In genomic region chr6:35030226-35030625, GRCm38 (mm10) we compare ENCODE assay signal across 21 mouse cellular contexts. TPM values are rescaled to one million over a fixed set of nuclear protein-coding genes. Genes with fewer than 3 reads are reported as not detected.
DNase-seq lines count a peak whose midpoint lies in the region; ATAC-seq lines count a peak whose summit lies in the region.
"Had no signal": no experiment of that assay in that cellular context is flagged by ENCODE, and none has a peak within 500 bp of the region (broad histone marks: within the 10 kb centered on the region; RNA-seq: fewer than 3 reads in every experiment).

No protein-coding gene starts in this region.

- H3K9ac ChIP-seq in intestine, embryonic 14.5 days (ENCODE audit: low read length) = no peak overlapping the region
- H3K9ac ChIP-seq in intestine, embryonic 16.5 days (ENCODE audit: low read depth, low read length) = no peak overlapping the region
- no peak overlapping the region for H3K9ac ChIP-seq in midbrain, embryonic 11.5 days (ENCODE audit: low read length)
- no peak overlapping the region for H3K9ac ChIP-seq in midbrain, embryonic 14.5 days (replicated peaks; ENCODE audit: low read length)

- ATAC-seq in intestine, embryonic 14.5 days (replicated peaks; ENCODE audit: low FRiP score, low TSS enrichment, low read depth) = no peak
- ATAC-seq in intestine, embryonic 16.5 days = no peak
- ATAC-seq in midbrain, embryonic 11.5 days (ENCODE audit: low FRiP score) = no peak
- no peak for ATAC-seq in midbrain, embryonic 14.5 days (ENCODE audit: low FRiP score, low TSS enrichment)
- ATAC-seq: activated CD4-positive, CD25-positive, alpha-beta regulatory T cell, adult 4 months; CD4-positive, CD25-positive, alpha-beta regulatory T cell, adult 4 months; Patski had no signal

- no peaks in the 10 kb centered on the region for H3K27me3 ChIP-seq in intestine, embryonic 14.5 days (replicated peaks; ENCODE audit: control insufficient read depth, insufficient read depth, low read length)
- no peaks in the 10 kb centered on the region for H3K27me3 ChIP-seq in intestine, embryonic 16.5 days (replicated peaks; ENCODE audit: control insufficient read depth, insufficient read depth, low read length)
- H3K27me3 ChIP-seq in midbrain, embryonic 11.5 days (ENCODE audit: control insufficient read depth, insufficient read depth, low read length) = no peaks in the 10 kb centered on the region
- H3K27me3 ChIP-seq in midbrain, embryonic 14.5 days (ENCODE audit: control insufficient read depth, insufficient read depth, low read length) = no peaks in the 10 kb centered on the region
- H3K27me3 ChIP-seq: CH12.LX, Patski had no signal

- no peak overlapping the region for H3K4me3 ChIP-seq in intestine, embryonic 14.5 days (ENCODE audit: low read depth, low read length)
- H3K4me3 ChIP-seq in intestine, embryonic 16.5 days (ENCODE audit: low read length) = no peak overlapping the region
- no peak overlapping the region for H3K4me3 ChIP-seq in midbrain, embryonic 11.5 days (ENCODE audit: low read depth, low read length)
- no peak overlapping the region for H3K4me3 ChIP-seq in midbrain, embryonic 14.5 days (replicated peaks; ENCODE audit: low read depth, low read length)

- peak; percentile 62 for DNase-seq in heart, adult 11 months
- DNase-seq in heart, postnatal 25 days (ENCODE audit: low spot score) = no peak
- peak; percentile 42 for DNase-seq in intestine, embryonic 14.5 days (ENCODE audit: low spot score)
- peak; percentile 57 for DNase-seq in midbrain, embryonic 11.5 days (ENCODE audit: low spot score, missing footprints)
- DNase-seq in midbrain, embryonic 14.5 days = no peak
- DNase-seq: adrenal gland, adult 2 months; adrenal gland, adult 8-10 months; adrenal gland, postnatal 10 days; adrenal gland, postnatal 14 days; adrenal gland, postnatal 25 days; adrenal gland, postnatal 36 days; B cell, adult 2 months; cerebellum, adult 11 months; cerebellum, adult 11-12 months; cerebellum, adult 18-20 months had no signal

- no peak overlapping the region for H3K4me2 ChIP-seq in intestine, embryonic 14.5 days (ENCODE audit: low read length)
- H3K4me2 ChIP-seq in intestine, embryonic 16.5 days (ENCODE audit: low read depth, low read length) = no peak overlapping the region
- H3K4me2 ChIP-seq in midbrain, embryonic 11.5 days = no peak overlapping the region
- H3K4me2 ChIP-seq in midbrain, embryonic 14.5 days (ENCODE audit: low read length) = no peak overlapping the region

- no peaks in the 10 kb centered on the region for H3K4me1 ChIP-seq in intestine, embryonic 14.5 days (replicated peaks; ENCODE audit: control insufficient read depth, insufficient read depth, low read length)
- no peaks in the 10 kb centered on the region for H3K4me1 ChIP-seq in intestine, embryonic 16.5 days (ENCODE audit: control insufficient read depth, insufficient read depth, low read length)
- no peaks in the 10 kb centered on the region for H3K4me1 ChIP-seq in midbrain, embryonic 11.5 days (ENCODE audit: control insufficient read depth, insufficient read depth, low read length)
- H3K4me1 ChIP-seq in midbrain, embryonic 14.5 days (ENCODE audit: control insufficient read depth, insufficient read depth, low read length) = no peaks in the 10 kb centered on the region

- H3K9me3 ChIP-seq in intestine, embryonic 14.5 days (ENCODE audit: control insufficient read depth, low read length) = no peaks in the 10 kb centered on the region
- no peaks in the 10 kb centered on the region for H3K9me3 ChIP-seq in intestine, embryonic 16.5 days (ENCODE audit: control insufficient read depth, low read length)
- no peaks in the 10 kb centered on the region for H3K9me3 ChIP-seq in midbrain, embryonic 11.5 days (ENCODE audit: control insufficient read depth, low read length)
- H3K9me3 ChIP-seq in midbrain, embryonic 14.5 days (ENCODE audit: control insufficient read depth, low read length) = no peaks in the 10 kb centered on the region
- H3K9me3 ChIP-seq: G1E had no signal

- H3K27ac ChIP-seq in intestine, embryonic 14.5 days (ENCODE audit: low read depth) = no peak overlapping the region
- no peak overlapping the region for H3K27ac ChIP-seq in intestine, embryonic 16.5 days (ENCODE audit: low read length)
- no peak overlapping the region for H3K27ac ChIP-seq in midbrain, embryonic 11.5 days (ENCODE audit: low read depth, low read length)
- H3K27ac ChIP-seq in midbrain, embryonic 14.5 days (replicated peaks; ENCODE audit: low read depth, low read length) = no peak overlapping the region

- no peaks in the 10 kb centered on the region for H3K36me3 ChIP-seq in intestine, embryonic 14.5 days (ENCODE audit: control insufficient read depth, insufficient read depth, low read length)
- no peaks in the 10 kb centered on the region for H3K36me3 ChIP-seq in intestine, embryonic 16.5 days (ENCODE audit: control insufficient read depth, insufficient read depth, low read length)
- no peaks in the 10 kb centered on the region for H3K36me3 ChIP-seq in midbrain, embryonic 11.5 days (ENCODE audit: control insufficient read depth, insufficient read depth, low read length)
- H3K36me3 ChIP-seq in midbrain, embryonic 14.5 days (ENCODE audit: control insufficient read depth, insufficient read depth, low read length) = no peaks in the 10 kb centered on the region

- intact Hi-C loops in heart, postnatal 25 days (cut with DNase I) = no loop called here

- WGBS in intestine, embryonic 14.5 days = 78% methylated on average over 6 of the region's 6 CpGs
- WGBS in intestine, embryonic 16.5 days = 76% methylated on average over 6 of the region's 6 CpGs
- 90% methylated on average over 6 of the region's 6 CpGs for WGBS in midbrain, embryonic 11.5 days
- 87% methylated on average over 6 of the region's 6 CpGs for WGBS in midbrain, embryonic 14.5 days

RNA-seq across cellular contexts. Expression of gene Slc23a4, which starts 42.0 kb away (rescaled TPM):
- under 1 TPM; 0.23 to 0.50 TPM for total RNA-seq in heart, postnatal 25 days (2021)
- polyA plus RNA-seq in intestine, embryonic 14.5 days (2014; fragmentation: Nextera tagmentation; extraction: Ambion mirVana) = 6.3 and 7.1 TPM in 2 replicates
- polyA plus RNA-seq in intestine, embryonic 16.5 days (2015; fragmentation: Nextera tagmentation; extraction: Ambion mirVana) = 10.6 and 11.1 TPM in 2 replicates
- 0.34 and 0.36 TPM in 2 replicates for polyA plus RNA-seq in midbrain, embryonic 11.5 days (2014; fragmentation: Nextera tagmentation; extraction: Ambion mirVana)
- 0.75 and 0.80 TPM in 2 replicates for polyA plus RNA-seq in midbrain, embryonic 14.5 days (2014; fragmentation: Nextera tagmentation; extraction: Ambion mirVana)
- total RNA-seq: adrenal gland, postnatal 25 days had no signal

Comparison
In these comparisons a context has a peak if more than half of its experiments do, and no peak if none do; other contexts are left out.
1. DNase-seq: peak in heart, adult 11 months (single experiment), intestine, embryonic 14.5 days (single experiment) and midbrain, embryonic 11.5 days (single experiment); none in heart, postnatal 25 days (single experiment) and midbrain, embryonic 14.5 days (single experiment).